Mouse (Mus musculus): Measurements from ENCODE around the gene Khdc1b. TPM values are rescaled to one million over a fixed set of nuclear protein-coding genes. Genes with fewer than 3 reads are reported as not detected.

The Khdc1b gene
- polyA plus RNA-seq, 1 experiment from 2014 or later = not detected

- no peak for DNase-seq (ENCODE audit: low spot score)
- Histone ChIP-seq H3K4me1 (no peaks in the 10 kb centered on the region), H3K27me3 (ENCODE audit: low read depth, poor library complexity, severe bottlenecking) (no peaks in the 10 kb centered on the region), H3K9me3 (replicated peaks) (no peaks in the 10 kb centered on the region), H3K36me3 (no peaks in the 10 kb centered on the region), H3K4me3 (no peak overlapping the region), H3K27ac (replicated peaks) (no peak overlapping the region)
- 83% methylated on average over 2 of the region's 2 CpGs for WGBS
Observed at GRCm38 (mm10) chr1:21425654-21426053, 42.3 kb downstream of the Khdc1b start.

- no peaks in the 10 kb centered on the region for H3K27me3 ChIP-seq (ENCODE audit: low read depth, poor library complexity, severe bottlenecking)
- no peaks in the 10 kb centered on the region for H3K36me3 ChIP-seq
- no peak overlapping the region for H3K27ac ChIP-seq (replicated peaks)
- H3K4me3 ChIP-seq = no peak overlapping the region
- H3K4me1 ChIP-seq = no peaks in the 10 kb centered on the region
- 83% methylated on average over 4 of the region's 4 CpGs for WGBS
- H3K9me3 ChIP-seq (replicated peaks) = no peaks in the 10 kb centered on the region
- no peak for DNase-seq (ENCODE audit: low spot score)
Observed at GRCm38 (mm10) chr1:21428079-21428478, 44.7 kb downstream of the Khdc1b start.

GRCm38 (mm10) chr1:21431666-21432065, 48.3 kb downstream of the Khdc1b start:
- 89% methylated on average over 3 of the region's 3 CpGs for WGBS
- DNase-seq (ENCODE audit: low spot score) = no peak
- H3K4me3 ChIP-seq = no peak overlapping the region
- H3K27me3 ChIP-seq (ENCODE audit: low read depth, poor library complexity, severe bottlenecking) = no peaks in the 10 kb centered on the region
- H3K9me3 ChIP-seq (replicated peaks) = no peaks in the 10 kb centered on the region
- no peaks in the 10 kb centered on the region for H3K4me1 ChIP-seq
- no peaks in the 10 kb centered on the region for H3K36me3 ChIP-seq
- H3K27ac ChIP-seq (replicated peaks) = no peak overlapping the region

GRCm38 (mm10) chr1:21434853-21435252, 51.5 kb downstream of the Khdc1b start:
- no peaks in the 10 kb centered on the region for H3K36me3 ChIP-seq
- H3K9me3 ChIP-seq (replicated peaks) = no peaks in the 10 kb centered on the region
- no peak overlapping the region for H3K4me3 ChIP-seq
- no peaks in the 10 kb centered on the region for H3K27me3 ChIP-seq (ENCODE audit: low read depth, poor library complexity, severe bottlenecking)
- H3K4me1 ChIP-seq = no peaks in the 10 kb centered on the region
- 75% methylated on average over 3 of the region's 3 CpGs for WGBS
- no peak for DNase-seq (ENCODE audit: low spot score)
- no peak overlapping the region for H3K27ac ChIP-seq (replicated peaks)

Other genes starting within 250 kb of the Khdc1b start
- 10.2 and 12.5 TPM in 2 replicates for gene Tmem14a, start 165.0 kb upstream of the Khdc1b start, polyA plus RNA-seq (2016; fragmentation: Nextera tagmentation; extraction: Ambion mirVana)
- gene Gsta3, start 143.0 kb upstream of the Khdc1b start, polyA plus RNA-seq (2016; fragmentation: Nextera tagmentation; extraction: Ambion mirVana) = 0.21 and 0.40 TPM in 2 replicates
- gene Khdc1a, start 33.9 kb upstream of the Khdc1b start, polyA plus RNA-seq (2016; fragmentation: Nextera tagmentation; extraction: Ambion mirVana) = not detected in 2 replicates
- gene Khdc1c, start 15.2 kb upstream of the Khdc1b start, polyA plus RNA-seq (2016; fragmentation: Nextera tagmentation; extraction: Ambion mirVana) = not detected in 2 replicates

All from midbrain, embryonic 10.5 days (tissue).